Comparison of ENCODE assay signal across 8 mouse cellular contexts in genomic region chr17:37045611-37046311, GRCm38 (mm10). TPM values are rescaled to one million over a fixed set of nuclear protein-coding genes. Genes with fewer than 3 reads are reported as not detected.
DNase-seq lines count a peak whose midpoint lies in the region; ATAC-seq lines count a peak whose summit lies in the region.

Gene Gabbr1, plus strand, starts transcription at chr17:37045966.

- peak; percentile 93 for DNase-seq in Muller cell, postnatal 12 days (ENCODE audit: inconsistent ontology term)
- DNase-seq in cerebellum, adult 9-11 months: peak; percentile 91
- peak; percentile 49 to 65 for DNase-seq in frontal cortex, postnatal 25 days (ENCODE audit: low spot score in 2 of 2)
- DNase-seq in layer of hippocampus, postnatal 36 days: peak; percentile 81 to 83
- DNase-seq in lung, postnatal 25 days (ENCODE audit: low spot score): peak; percentile 82
- peak; percentile 83 for DNase-seq in retina, embryonic 14.5 days (ENCODE audit: low spot score)
- DNase-seq in thymus, postnatal 36 days: peak; percentile 88 to 90

- peak within 1 kb of the TSS; percentile 69 for H3K4me2 ChIP-seq in hindbrain, embryonic 12.5 days (replicated peaks)

- ATAC-seq in hindbrain, embryonic 12.5 days (ENCODE audit: low FRiP score): peak; percentile 82

- peak within 1 kb of the TSS; percentile 98 for H3K9ac ChIP-seq in hindbrain, embryonic 12.5 days

- no peaks in the 10 kb centered on the region for H3K9me3 ChIP-seq in hindbrain, embryonic 12.5 days (replicated peaks)

- peak within 1 kb of the TSS; percentile 96 for H3K27ac ChIP-seq in hindbrain, embryonic 12.5 days

- peaks cover 28% of the 10 kb centered on the region for H3K4me1 ChIP-seq in hindbrain, embryonic 12.5 days

- peak within 1 kb of the TSS; percentile 90 for H3K4me3 ChIP-seq in hindbrain, embryonic 12.5 days

- peaks cover 6% of the 10 kb centered on the region for H3K27me3 ChIP-seq in hindbrain, embryonic 12.5 days

- no peaks in the 10 kb centered on the region for H3K36me3 ChIP-seq in hindbrain, embryonic 12.5 days

- WGBS in hindbrain, embryonic 12.5 days: 1% methylated on average over 43 of the region's 55 CpGs

RNA-seq across cellular contexts. Expression of gene Gabbr1, which starts in this region (rescaled TPM):
- 41.8 and 42.1 TPM in 2 replicates for polyA plus RNA-seq in hindbrain, embryonic 12.5 days (2016; fragmentation: Nextera tagmentation; extraction: Ambion mirVana)
- 100 to 1,000 TPM; 688 to 703 TPM for total RNA-seq in layer of hippocampus, postnatal 36 days (2021)

Comparison
In these comparisons a context has a peak if more than half of its experiments do, and no peak if none do; other contexts are left out.
1. Peak in every context shown above with its lines: DNase-seq, ATAC-seq, H3K4me3 ChIP-seq and H3K27ac ChIP-seq.